Mouse (Mus musculus) erythroblast, embryonic 14.5 days (primary cell): ENCODE results near the gene 4930412O13Rik. TPM values are rescaled to one million over a fixed set of nuclear protein-coding genes. Genes with fewer than 3 reads are reported as not detected.

Source experiments
- H3K27me3 ChIP-seq: 2 replicates; pipeline ENCODE4 v1.6.1; 2012; ENCODE audit warnings: inconsistent platforms; ENCODE audit not compliant: control insufficient read depth
- H3K36me3 ChIP-seq: 2 replicates; pipeline ENCODE4 v1.6.1; 2012; ENCODE audit warnings: mild to moderate bottlenecking, inconsistent platforms; ENCODE audit not compliant: control insufficient read depth
- H3K4me1 ChIP-seq: 2 replicates; pipeline ENCODE4 v1.6.1; 2012; ENCODE audit warnings: inconsistent platforms; ENCODE audit not compliant: control insufficient read depth
- H3K4me3 ChIP-seq: replicated peaks from 2 replicates; pipeline ENCODE3; 2012; ENCODE audit warnings: moderate library complexity, mild to moderate bottlenecking, inconsistent platforms
- H3K9me3 ChIP-seq: 2 replicates; pipeline ENCODE4 v1.6.1; 2012; ENCODE audit warnings: low read length, inconsistent platforms, mixed read lengths; ENCODE audit not compliant: control insufficient read depth
- GATA1 ChIP-seq: IDR thresholded peaks from 2 replicates; pipeline ENCODE4 v1.6.1; 2012; ENCODE audit warnings: low read length, inconsistent platforms, mixed read lengths
- TAL1 ChIP-seq: IDR thresholded peaks from 3 replicates; pipeline ENCODE4 v1.6.1; 2012; ENCODE audit warnings: low read length, inconsistent platforms, mixed read lengths
- polyA plus RNA-seq: library from polyadenylated mRNA; stranded (reverse); fragments of >175 nt; gene quantifications from 2 replicates; pipeline ENCODE4 v1.2.3, GENCODE M21; 2012

The 4930412O13Rik gene
- polyA plus RNA-seq: not detected in 2 replicates

GRCm38 (mm10) chr2:9881051-9881591 lies at the start of gene 4930412O13Rik:
Gene 4930412O13Rik, plus strand, starts transcription at chr2:9881252.
- peaks cover 9% of the 10 kb centered on the region; the same call in 1 of the 2 replicates for H3K9me3 ChIP-seq
- H3K27me3 ChIP-seq: peaks cover 100% of the 10 kb centered on the region
- H3K4me3 ChIP-seq: no peak within 1 kb of the TSS
- no peaks in the 10 kb centered on the region for H3K36me3 ChIP-seq
- peaks cover 7% of the 10 kb centered on the region for H3K4me1 ChIP-seq
- TF ChIP-seq GATA1: no peak
- no peak for TF ChIP-seq TAL1

- H3K36me3 ChIP-seq: no peaks in the 10 kb centered on the region
- no peaks in the 10 kb centered on the region for H3K4me1 ChIP-seq
- TF ChIP-seq TAL1: no peak
- H3K4me3 ChIP-seq: no peak overlapping the region
- no peaks in the 10 kb centered on the region for H3K9me3 ChIP-seq
- H3K27me3 ChIP-seq: no peaks in the 10 kb centered on the region
Measured at GRCm38 (mm10) chr2:9833712-9834111, 47.3 kb upstream of the 4930412O13Rik start.

- Histone ChIP-seq H3K27me3 (no peaks in the 10 kb centered on the region), H3K36me3 (no peaks in the 10 kb centered on the region), H3K9me3 (no peaks in the 10 kb centered on the region), H3K4me1 (no peaks in the 10 kb centered on the region), H3K4me3 (no peak overlapping the region)
- no peak for TF ChIP-seq GATA1
- no peak for TF ChIP-seq TAL1
Measured at GRCm38 (mm10) chr2:9835195-9835594, 45.9 kb upstream of the 4930412O13Rik start.

GRCm38 (mm10) chr2:9852851-9853576 lies 28.0 kb upstream of the 4930412O13Rik start:
- TF ChIP-seq GATA1 (no peak), TAL1 (no peak)
- Histone ChIP-seq H3K36me3 (no peaks in the 10 kb centered on the region), H3K27me3 (no peaks in the 10 kb centered on the region), H3K4me3 (no peak overlapping the region), H3K9me3 (no peaks in the 10 kb centered on the region), H3K4me1 (no peaks in the 10 kb centered on the region)

GRCm38 (mm10) chr2:9855861-9856260 lies 25.2 kb upstream of the 4930412O13Rik start:
- no peaks in the 10 kb centered on the region for H3K9me3 ChIP-seq
- H3K4me3 ChIP-seq: no peak overlapping the region
- no peaks in the 10 kb centered on the region for H3K27me3 ChIP-seq
- TF ChIP-seq TAL1 (no peak), GATA1 (no peak)
- H3K4me1 ChIP-seq: no peaks in the 10 kb centered on the region
- H3K36me3 ChIP-seq: no peaks in the 10 kb centered on the region

GRCm38 (mm10) chr2:9860698-9861097 lies 20.4 kb upstream of the 4930412O13Rik start:
- H3K9me3 ChIP-seq: no peaks in the 10 kb centered on the region
- no peak for TF ChIP-seq TAL1
- no peak for TF ChIP-seq GATA1
- no peaks in the 10 kb centered on the region for H3K27me3 ChIP-seq
- no peaks in the 10 kb centered on the region for H3K4me1 ChIP-seq
- H3K36me3 ChIP-seq: no peaks in the 10 kb centered on the region
- H3K4me3 ChIP-seq: no peak overlapping the region

- no peak for TF ChIP-seq GATA1
- TF ChIP-seq TAL1: no peak
- Histone ChIP-seq H3K27me3 (peaks cover 31% of the 10 kb centered on the region), H3K9me3 (no peaks in the 10 kb centered on the region), H3K36me3 (no peaks in the 10 kb centered on the region), H3K4me3 (no peak overlapping the region), H3K4me1 (no peaks in the 10 kb centered on the region)
Measured at GRCm38 (mm10) chr2:9867092-9867825, 13.8 kb upstream of the 4930412O13Rik start.

GRCm38 (mm10) chr2:9871141-9871716 lies 9.8 kb upstream of the 4930412O13Rik start:
- no peaks in the 10 kb centered on the region for H3K36me3 ChIP-seq
- no peak for TF ChIP-seq TAL1
- TF ChIP-seq GATA1: no peak
- H3K27me3 ChIP-seq: peaks cover 70% of the 10 kb centered on the region
- H3K9me3 ChIP-seq: no peaks in the 10 kb centered on the region
- no peaks in the 10 kb centered on the region for H3K4me1 ChIP-seq
- no peak overlapping the region for H3K4me3 ChIP-seq

GRCm38 (mm10) chr2:9871798-9872197 lies 9.3 kb upstream of the 4930412O13Rik start:
- Histone ChIP-seq H3K36me3 (no peaks in the 10 kb centered on the region), H3K4me3 (no peak overlapping the region), H3K27me3 (peaks cover 76% of the 10 kb centered on the region), H3K9me3 (no peaks in the 10 kb centered on the region), H3K4me1 (no peaks in the 10 kb centered on the region)
- TF ChIP-seq TAL1: no peak
